Mouse (Mus musculus) embryonic fibroblast, embryonic 13.5 days (primary cell): ENCODE results near the gene Mllt10.

ENCODE experiments used
- CTCF ChIP-seq: IDR thresholded peaks from 2 replicates; pipeline ENCODE4 v1.5.1; 2011; ENCODE audit warnings: mild to moderate bottlenecking, control low read depth, low read length, moderate library complexity, borderline replicate concordance; ENCODE audit not compliant: insufficient read depth
- POLR2A ChIP-seq: IDR thresholded peaks from 2 replicates; pipeline ENCODE4 v1.6.1; 2011; ENCODE audit warnings: low read depth, mild to moderate bottlenecking, control low read depth, low read length, moderate library complexity

DNA sequence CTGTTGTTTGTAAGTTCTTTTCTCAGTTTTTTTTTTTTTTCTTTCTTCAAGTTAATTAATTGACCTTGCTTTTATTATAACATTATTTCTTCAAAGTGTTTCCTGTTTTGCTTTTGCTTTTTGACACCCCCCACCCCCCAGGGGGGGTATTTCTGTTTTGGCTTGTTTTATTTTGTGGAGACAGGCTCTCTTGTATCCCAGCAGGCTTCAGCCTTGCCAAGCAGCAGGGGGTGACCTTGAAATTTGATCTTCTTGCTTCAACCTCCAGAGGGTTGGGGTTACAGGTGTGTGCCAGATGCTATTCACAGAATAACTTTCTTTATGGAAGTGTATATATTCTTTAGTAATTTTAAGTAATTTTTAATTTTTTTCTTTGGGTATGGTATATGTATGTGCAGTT lies 56.4 kb downstream of the Mllt10 start:
- TF ChIP-seq POLR2A: no peak
- TF ChIP-seq CTCF: no peak
